Mouse (Mus musculus) midbrain, embryonic 14.5 days (tissue): Measurements from ENCODE around the gene Grhl3. TPM values are rescaled to one million over a fixed set of nuclear protein-coding genes. Genes with fewer than 3 reads are reported as not detected.

Experiments used
- ATAC-seq: fragments of 200-750 bp; cut with Nextera tagmentation; 2 replicates; pipeline ENCODE4 v1.8.0; 2017; ENCODE audit warnings: moderate number of reproducible peaks, moderate library complexity; ENCODE audit not compliant: low FRiP score, low TSS enrichment
- DNase-seq: peaks from one replicate; pipeline ENCODE4 v3.0.0-alpha.2; 2015
- H3K27ac ChIP-seq: fragments of 300-500 bp; sonication (generic); replicated peaks from 2 replicates; pipeline ENCODE4 v1.5.1; 2014; ENCODE audit warnings: mild to moderate bottlenecking, low read depth, low read length, moderate library complexity
- H3K27me3 ChIP-seq: fragments of 300-500 bp; sonication (generic); 2 replicates; pipeline ENCODE4 v1.6.1; 2014; ENCODE audit warnings: low read length, control low read depth, mixed read lengths; ENCODE audit not compliant: control insufficient read depth, insufficient read depth
- H3K36me3 ChIP-seq: fragments of 300-500 bp; sonication (generic); 2 replicates; pipeline ENCODE4 v1.6.1; 2014; ENCODE audit warnings: low read length, control low read depth; ENCODE audit not compliant: control insufficient read depth, insufficient read depth
- H3K4me1 ChIP-seq: fragments of 300-500 bp; sonication (generic); 2 replicates; pipeline ENCODE4 v1.6.1; 2014; ENCODE audit warnings: mild to moderate bottlenecking, antibody characterized with exemption, low read length, control low read depth; ENCODE audit not compliant: control insufficient read depth, insufficient read depth
- H3K4me2 ChIP-seq: fragments of 300-500 bp; sonication (generic); 2 replicates; pipeline ENCODE4 v1.6.1; 2014; ENCODE audit warnings: mild to moderate bottlenecking, low read length, moderate library complexity
- H3K4me3 ChIP-seq: fragments of 300-500 bp; sonication (generic); replicated peaks from 2 replicates; pipeline ENCODE4 v1.5.1; 2014; ENCODE audit warnings: low read depth, low read length
- H3K9ac ChIP-seq: fragments of 300-500 bp; sonication (generic); replicated peaks from 2 replicates; pipeline ENCODE4 v1.6.1; 2014; ENCODE audit warnings: mild to moderate bottlenecking, low read length, moderate library complexity
- H3K9me3 ChIP-seq: fragments of 300-500 bp; sonication (generic); 2 replicates; pipeline ENCODE4 v1.6.1; 2016; ENCODE audit warnings: low read length, control low read depth, mixed read lengths; ENCODE audit not compliant: control insufficient read depth
- WGBS: fragments of 180-500 bp; shearing (Covaris S2); extraction: QIAGEN DNeasy Blood & Tissue Kit; methylation state at CpG from one replicate; pipeline ENCODE4 v1.1.7; 2014; 5-methylcytosine and 5-hydroxymethylcytosine counted together
- polyA plus RNA-seq: library from polyadenylated mRNA; unstranded; fragments of >200 nt; fragmentation: Nextera tagmentation; extraction: Ambion mirVana; gene quantifications from 2 replicates; pipeline ENCODE4 v1.2.1, GENCODE M21; 2014

The Grhl3 gene
- polyA plus RNA-seq, 1 experiment from 2014 or later: 1.6 TPM

- Histone ChIP-seq H3K9ac (no peak overlapping the region), H3K4me3 (no peak overlapping the region), H3K36me3 (no peaks in the 10 kb centered on the region), H3K27ac (no peak overlapping the region), H3K27me3 (no peaks in the 10 kb centered on the region), H3K4me1 (no peaks in the 10 kb centered on the region), H3K9me3 (peaks cover 13% of the 10 kb centered on the region), H3K4me2 (no peak overlapping the region)
- no peak for ATAC-seq
- WGBS: 86% methylated on average over 7 of the region's 7 CpGs
- DNase-seq: no peak
Observed at GRCm38 (mm10) chr4:135606271-135606670, 32.8 kb upstream of the Grhl3 start.

DNA sequence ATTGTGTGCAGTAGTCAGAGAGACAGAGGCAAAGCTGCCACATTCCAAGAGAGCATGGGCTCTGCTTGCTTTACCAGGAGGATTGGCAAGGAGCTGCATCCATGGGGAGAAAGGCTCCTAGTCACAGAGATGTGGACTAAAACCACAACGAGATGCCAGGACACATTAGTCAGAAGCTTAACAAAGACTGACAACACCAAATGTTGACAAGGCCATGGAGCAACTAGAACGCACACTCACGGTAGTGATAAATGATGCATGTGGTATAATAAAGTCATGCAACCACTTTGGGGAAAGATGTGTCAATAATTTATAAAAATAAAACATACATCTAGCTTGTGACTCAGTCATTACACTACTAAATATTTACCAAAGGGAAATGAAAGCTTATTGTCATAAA is 28.1 kb upstream of the Grhl3 start:
- ATAC-seq: no peak
- no peaks in the 10 kb centered on the region for H3K9me3 ChIP-seq

GRCm38 (mm10) chr4:135599497-135600182 is 26.2 kb upstream of the Grhl3 start:
- no peak overlapping the region for H3K4me2 ChIP-seq
- H3K4me3 ChIP-seq: no peak overlapping the region
- WGBS: 83% methylated on average over 7 of the region's 7 CpGs
- DNase-seq (no peak), ATAC-seq (no peak)
- H3K9ac ChIP-seq: no peak overlapping the region
- H3K36me3 ChIP-seq: no peaks in the 10 kb centered on the region
- H3K4me1 ChIP-seq: peaks cover 8% of the 10 kb centered on the region
- no peaks in the 10 kb centered on the region for H3K27me3 ChIP-seq
- no peak overlapping the region for H3K27ac ChIP-seq
- no peaks in the 10 kb centered on the region for H3K9me3 ChIP-seq

More for the DNA sequence above, 28.1 kb upstream of the Grhl3 start:
- no peaks in the 10 kb centered on the region for H3K36me3 ChIP-seq
- H3K4me2 ChIP-seq: no peak overlapping the region
- WGBS: 89% methylated on average over 3 of the region's 3 CpGs
- no peak for DNase-seq
- no peaks in the 10 kb centered on the region for H3K4me1 ChIP-seq
- no peak overlapping the region for H3K9ac ChIP-seq
- no peak overlapping the region for H3K4me3 ChIP-seq
- no peak overlapping the region for H3K27ac ChIP-seq
- no peaks in the 10 kb centered on the region for H3K27me3 ChIP-seq

- H3K4me2 ChIP-seq: no peak overlapping the region
- H3K9me3 ChIP-seq: no peaks in the 10 kb centered on the region
- H3K27me3 ChIP-seq: no peaks in the 10 kb centered on the region
- no peaks in the 10 kb centered on the region for H3K36me3 ChIP-seq
- H3K9ac ChIP-seq: no peak overlapping the region
- H3K4me3 ChIP-seq: no peak overlapping the region
- ATAC-seq (no peak), DNase-seq (no peak)
- WGBS: 70% methylated on average over 2 of the region's 2 CpGs
- H3K4me1 ChIP-seq: peaks cover 8% of the 10 kb centered on the region
- H3K27ac ChIP-seq: no peak overlapping the region
Observed at GRCm38 (mm10) chr4:135598998-135599397, 25.6 kb upstream of the Grhl3 start.

- ATAC-seq (no peak), DNase-seq (no peak)
- Histone ChIP-seq H3K36me3 (no peaks in the 10 kb centered on the region), H3K4me3 (no peak overlapping the region), H3K9ac (no peak overlapping the region), H3K27me3 (no peaks in the 10 kb centered on the region), H3K9me3 (0 out of 2 replicates have a peak, but pooled peaks cover 10% of the 10 kb centered on the region), H3K4me1 (peaks cover 8% of the 10 kb centered on the region), H3K4me2 (no peak overlapping the region), H3K27ac (no peak overlapping the region)
- WGBS: 90% methylated on average over 5 of the region's 5 CpGs
Observed at GRCm38 (mm10) chr4:135597571-135597970, 24.1 kb upstream of the Grhl3 start.

GRCm38 (mm10) chr4:135595943-135596342 is 22.5 kb upstream of the Grhl3 start:
- Histone ChIP-seq H3K4me3 (no peak overlapping the region), H3K4me2 (no peak overlapping the region), H3K36me3 (no peaks in the 10 kb centered on the region), H3K27ac (no peak overlapping the region), H3K9me3 (0 out of 2 replicates have a peak, but pooled peaks cover 10% of the 10 kb centered on the region), H3K9ac (no peak overlapping the region), H3K4me1 (peaks cover 8% of the 10 kb centered on the region), H3K27me3 (no peaks in the 10 kb centered on the region)
- DNase-seq (peak; percentile 66), ATAC-seq (no peak)
- WGBS: 46% methylated on average over 5 of the region's 5 CpGs

DNA sequence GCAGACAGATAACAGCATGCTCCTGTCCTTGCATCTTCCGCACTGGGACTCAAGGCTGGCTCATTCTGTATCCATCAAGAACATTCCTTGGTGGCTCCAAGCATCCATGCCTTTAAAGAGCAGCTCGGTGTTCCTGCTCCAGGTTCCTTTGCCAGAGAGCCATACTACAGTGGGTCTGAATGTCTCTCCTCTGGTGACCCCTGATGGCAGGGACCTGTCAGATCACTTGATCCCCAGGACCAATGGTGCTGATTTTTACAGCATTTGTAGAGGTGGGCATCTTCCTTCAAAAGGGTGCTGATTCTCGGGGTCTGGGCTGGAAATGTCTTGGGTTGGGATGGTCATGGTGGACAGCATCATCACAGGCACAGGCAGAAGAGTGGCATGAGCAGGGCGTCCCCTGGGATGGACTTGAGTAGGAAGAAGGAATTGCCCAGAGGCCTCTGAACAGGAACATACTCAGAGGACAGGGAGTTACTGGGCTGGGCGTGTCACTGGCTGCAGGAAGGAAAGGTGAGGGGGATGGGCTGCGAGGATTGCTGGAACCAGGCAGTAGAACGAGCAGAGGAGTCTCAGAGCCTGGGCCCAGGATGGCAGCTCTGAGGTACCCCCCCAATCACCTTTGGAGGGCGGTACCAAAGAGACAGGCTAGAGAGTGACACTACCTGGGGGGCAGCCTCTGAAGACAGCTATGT is 18.3 kb upstream of the Grhl3 start:
- no peak overlapping the region for H3K4me2 ChIP-seq
- H3K36me3 ChIP-seq: no peaks in the 10 kb centered on the region
- H3K4me1 ChIP-seq: peaks cover 8% of the 10 kb centered on the region
- 0 out of 2 replicates have a peak, but pooled peaks cover 10% of the 10 kb centered on the region for H3K9me3 ChIP-seq
- H3K27ac ChIP-seq: no peak overlapping the region
- no peak overlapping the region for H3K9ac ChIP-seq
- H3K4me3 ChIP-seq: no peak overlapping the region
- DNase-seq (no peak), ATAC-seq (no peak)
- 72% methylated on average over 8 of the region's 8 CpGs for WGBS
- no peaks in the 10 kb centered on the region for H3K27me3 ChIP-seq

GRCm38 (mm10) chr4:135591086-135591485 is 17.7 kb upstream of the Grhl3 start:
- no peak overlapping the region for H3K4me2 ChIP-seq
- no peak for ATAC-seq
- 0 out of 2 replicates have a peak, but pooled peaks cover 10% of the 10 kb centered on the region for H3K9me3 ChIP-seq
- H3K27ac ChIP-seq: no peak overlapping the region
- WGBS: 66% methylated on average over 3 of the region's 3 CpGs
- H3K36me3 ChIP-seq: no peaks in the 10 kb centered on the region
- no peak overlapping the region for H3K9ac ChIP-seq
- peaks cover 5% of the 10 kb centered on the region for H3K4me1 ChIP-seq
- no peak overlapping the region for H3K4me3 ChIP-seq
- no peak for DNase-seq
- H3K27me3 ChIP-seq: no peaks in the 10 kb centered on the region

GRCm38 (mm10) chr4:135584838-135585237 is 11.4 kb upstream of the Grhl3 start:
- no peak overlapping the region for H3K4me3 ChIP-seq
- no peaks in the 10 kb centered on the region for H3K4me1 ChIP-seq
- H3K4me2 ChIP-seq: no peak overlapping the region
- no peak overlapping the region for H3K9ac ChIP-seq
- DNase-seq (no peak), ATAC-seq (no peak)
- 54% methylated on average over 4 of the region's 4 CpGs for WGBS
- H3K9me3 ChIP-seq: no peaks in the 10 kb centered on the region
- H3K27ac ChIP-seq: no peak overlapping the region
- no peaks in the 10 kb centered on the region for H3K27me3 ChIP-seq
- H3K36me3 ChIP-seq: no peaks in the 10 kb centered on the region
